Mouse (Mus musculus) embryonic fibroblast, embryonic 13.5 days (primary cell): Measurements from ENCODE around the gene Tax1bp3.

Source experiments
- CTCF ChIP-seq: IDR thresholded peaks from 2 replicates; pipeline ENCODE4 v1.5.1; 2011; ENCODE audit warnings: mild to moderate bottlenecking, control low read depth, low read length, moderate library complexity, borderline replicate concordance; ENCODE audit not compliant: insufficient read depth
- POLR2A ChIP-seq: IDR thresholded peaks from 2 replicates; pipeline ENCODE4 v1.6.1; 2011; ENCODE audit warnings: low read depth, mild to moderate bottlenecking, control low read depth, low read length, moderate library complexity

DNA sequence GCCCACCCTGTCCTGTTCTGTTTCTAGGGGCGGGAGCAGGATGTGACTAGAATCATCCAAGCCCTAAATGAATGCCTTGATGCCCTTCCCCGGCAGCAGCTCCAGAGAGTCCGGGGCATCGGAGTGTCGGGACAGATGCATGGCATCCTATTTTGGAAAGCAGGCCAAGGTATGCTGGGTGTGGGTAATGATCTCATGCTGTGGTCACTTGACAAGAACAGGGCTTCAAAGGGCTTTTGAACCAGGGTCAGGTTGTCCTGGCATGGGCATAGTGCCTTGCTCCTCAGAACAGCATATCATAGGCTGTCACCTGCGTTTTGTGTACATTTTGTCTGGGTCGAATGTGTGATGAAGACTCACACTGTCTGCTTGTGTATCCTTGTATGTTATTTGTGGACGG is 27.0 kb downstream of the Tax1bp3 start:
- TF ChIP-seq CTCF = no peak
- TF ChIP-seq POLR2A = no peak
